Mouse (Mus musculus) spleen, postnatal 14 days (tissue): ENCODE data around the gene Sp1.

Experiments
- DNase-seq, 2 experiments: peaks; one replicate each; pipeline ENCODE4 v3.0.0; 2021 to 2022; ENCODE audit warnings: low spot score in 2 of 2

Sp1 gene

DNA sequence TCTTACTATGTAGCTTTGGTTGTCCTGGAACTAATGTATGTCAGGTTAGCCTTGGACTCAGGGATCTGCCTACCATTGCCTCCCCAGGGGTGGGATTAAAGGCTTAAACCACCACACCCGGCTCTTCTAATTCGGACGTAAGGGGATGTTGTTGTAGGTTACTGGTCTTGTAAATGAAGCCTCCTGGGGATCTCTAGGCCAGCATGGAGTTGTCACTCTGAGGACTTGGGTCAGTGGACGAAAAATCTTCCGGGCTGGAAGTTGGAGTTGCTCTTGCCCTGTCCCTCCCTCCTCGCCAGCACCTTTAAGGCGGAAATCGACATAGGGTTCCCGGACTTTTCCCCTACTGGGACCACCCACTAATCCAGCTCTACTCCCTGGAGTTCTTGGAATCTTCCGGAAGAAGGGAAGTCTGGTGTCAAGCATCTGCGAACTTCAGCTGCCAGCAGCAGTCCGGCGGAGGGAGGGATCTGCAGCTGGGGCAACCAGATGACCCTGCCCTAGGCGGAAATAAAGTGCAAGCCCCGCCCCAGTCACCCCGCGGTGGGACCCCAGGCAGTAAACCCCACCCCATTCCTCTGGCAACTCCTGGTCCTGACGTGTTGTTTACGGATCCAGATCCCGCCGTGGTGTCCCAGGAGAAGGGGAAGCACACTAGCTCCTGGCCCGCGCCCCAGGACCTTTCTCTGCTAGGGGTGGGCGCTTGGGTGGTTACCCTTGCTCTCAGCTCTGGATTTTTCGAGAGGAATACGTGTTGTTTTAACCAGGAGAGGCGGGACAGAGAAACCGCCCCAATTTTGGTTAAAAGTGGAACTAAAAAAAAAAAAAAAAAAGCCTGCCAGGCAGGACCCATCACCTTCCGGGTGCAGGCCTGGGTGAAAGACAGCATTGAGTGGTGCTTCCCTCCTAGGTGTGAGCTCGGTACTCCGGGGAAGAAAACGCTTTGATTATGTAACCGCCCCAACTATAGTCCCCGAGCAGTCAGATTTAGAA, 6.4 kb upstream of the Sp1 start:
- DNase-seq: peak; percentile 62 to 71

DNA sequence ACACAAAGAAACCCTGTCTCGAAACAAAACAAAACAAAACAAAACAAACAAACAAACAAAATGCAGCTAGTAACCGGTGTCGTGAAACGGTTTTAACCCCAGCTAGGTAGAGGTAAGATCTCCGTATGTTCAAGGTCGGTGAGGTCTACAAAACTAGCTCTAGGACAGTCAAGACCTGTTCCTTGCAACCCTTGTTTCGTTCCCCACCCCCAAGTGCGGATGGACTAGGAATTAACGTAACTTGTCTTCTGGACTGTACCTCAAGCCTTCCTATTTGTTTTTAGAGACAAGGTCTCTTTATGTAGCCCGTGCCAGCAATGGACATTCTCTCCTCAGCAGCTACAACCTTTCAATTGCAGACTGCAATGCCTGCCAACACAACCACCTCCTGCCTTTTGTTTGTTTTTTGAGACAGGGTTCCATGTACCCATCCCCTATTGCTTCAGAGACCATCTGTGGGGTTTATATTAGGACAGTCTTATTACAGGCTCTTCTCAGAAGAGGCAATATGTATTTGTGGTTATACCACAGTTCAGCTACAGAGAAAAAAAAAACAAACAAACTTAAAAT, 5.4 kb upstream of the Sp1 start:
- no peak for DNase-seq

DNA sequence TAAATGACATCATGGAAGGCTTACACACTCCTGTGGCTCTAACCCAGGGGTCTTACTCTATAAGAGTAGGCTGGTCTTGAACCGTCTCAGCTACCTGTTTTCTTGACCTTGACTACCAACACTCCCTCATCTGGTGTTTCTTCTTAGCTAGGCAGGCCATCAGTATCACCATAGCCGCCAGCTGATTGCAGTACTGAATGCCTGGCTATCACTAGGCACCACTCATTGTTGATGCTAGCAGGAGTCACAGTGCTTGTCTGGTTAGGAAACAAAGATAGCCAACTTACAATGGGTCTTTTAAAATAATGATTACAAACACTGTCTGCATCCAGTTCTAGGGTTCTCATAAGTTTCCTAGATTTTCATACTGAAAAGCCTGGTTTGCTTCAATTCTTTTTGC, 4.7 kb upstream of the Sp1 start:
- DNase-seq: no peak

DNA sequence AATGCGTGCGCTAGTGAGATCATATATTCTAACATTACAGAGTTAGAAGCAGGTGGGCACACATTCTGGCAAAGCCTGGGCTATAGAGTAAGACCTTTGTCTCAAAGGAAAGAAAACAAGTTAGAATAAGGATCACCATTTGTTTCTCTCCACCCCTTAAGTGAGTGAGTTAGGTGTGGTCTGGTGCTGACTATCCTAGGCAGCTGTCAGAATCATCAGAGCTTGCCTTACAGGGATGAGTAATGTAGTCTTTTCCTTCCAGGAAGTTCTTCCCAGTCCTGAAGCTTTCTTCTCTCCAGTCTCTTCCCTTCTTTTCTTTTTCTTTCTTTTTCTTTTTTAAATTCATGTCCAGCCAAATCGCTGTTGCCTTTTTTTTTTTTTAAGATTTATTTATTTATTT, 3.7 kb upstream of the Sp1 start:
- DNase-seq: no peak

DNA sequence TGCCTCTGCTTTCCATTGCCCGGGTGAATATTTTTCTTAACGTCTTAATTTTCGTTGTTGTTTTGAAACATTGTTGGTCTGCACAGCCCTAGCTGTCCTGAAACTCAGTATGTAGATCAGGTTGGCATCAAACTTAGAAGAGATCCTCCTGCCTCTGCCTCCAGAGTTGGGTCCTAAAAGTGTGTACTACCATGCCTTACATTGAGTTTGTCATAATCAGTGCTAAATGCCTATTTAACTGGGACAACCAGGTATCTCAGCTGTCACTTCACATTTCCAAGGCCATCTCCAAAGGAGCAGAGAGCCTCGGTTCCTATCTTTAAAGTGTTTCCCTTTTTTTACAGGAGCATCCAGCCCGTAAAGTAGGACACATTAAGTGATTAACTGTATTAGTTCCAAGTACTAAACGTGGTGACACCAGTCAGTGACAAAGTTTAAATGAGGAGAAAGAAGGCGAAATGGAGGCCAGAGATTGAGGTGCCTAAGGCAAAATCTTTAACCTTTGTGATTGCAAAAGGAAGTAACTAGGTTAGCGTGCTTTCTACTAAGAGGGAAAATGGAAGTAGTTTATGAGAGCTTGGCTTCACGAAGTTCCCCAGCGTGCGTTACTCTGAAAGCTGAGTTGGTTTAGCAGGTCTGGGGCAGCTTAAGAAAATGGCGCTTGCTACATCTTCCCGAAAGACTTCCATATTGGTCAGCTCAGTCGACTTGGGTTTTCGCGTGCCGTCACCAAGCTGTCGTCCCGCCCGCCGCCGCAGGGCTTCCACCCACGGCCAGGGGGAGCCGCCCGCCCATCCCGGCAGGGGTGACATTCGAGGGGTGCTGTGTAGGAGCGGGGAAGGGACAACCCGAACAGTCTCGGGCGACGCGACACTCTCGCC, 1.1 kb upstream of the Sp1 start:
- DNase-seq: no peak

- peak; percentile 70 to 74 for DNase-seq
These were observed 411 bp downstream of the Sp1 start for GRCm38 (mm10) chr15:102406196-102406911.

- DNase-seq: no peak
These were observed 1.1 kb downstream of the Sp1 start for GRCm38 (mm10) chr15:102406912-102407580.

GRCm38 (mm10) chr15:102407681-102408557, 2.0 kb downstream of the Sp1 start:
- no peak for DNase-seq

- no peak for DNase-seq
These were observed 2.7 kb downstream of the Sp1 start for GRCm38 (mm10) chr15:102408558-102409130.

- no peak for DNase-seq
These were observed 3.3 kb downstream of the Sp1 start for GRCm38 (mm10) chr15:102409286-102409685.

DNA sequence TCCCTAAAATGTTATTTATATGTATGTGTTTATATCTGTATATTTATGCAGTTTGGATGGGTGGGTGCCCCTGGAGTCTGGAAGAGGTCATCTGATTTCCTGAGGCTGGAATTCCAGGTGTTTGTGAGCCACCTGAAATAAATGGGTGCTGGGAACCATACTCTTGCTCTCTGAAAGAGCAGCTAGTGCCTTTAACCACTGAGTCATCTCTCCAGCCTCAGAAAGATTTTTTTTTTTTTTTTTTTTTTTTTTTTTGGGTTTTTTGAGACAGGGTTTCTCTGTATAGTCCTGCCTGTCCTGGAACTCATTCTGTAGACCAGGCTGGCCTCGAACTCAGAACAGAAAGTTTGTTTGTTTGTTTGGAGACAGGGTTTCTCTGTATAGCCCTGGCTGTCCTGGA, 5.1 kb downstream of the Sp1 start:
- no peak for DNase-seq

GRCm38 (mm10) chr15:102413687-102414086, 7.7 kb downstream of the Sp1 start:
- DNase-seq: no peak

DNA sequence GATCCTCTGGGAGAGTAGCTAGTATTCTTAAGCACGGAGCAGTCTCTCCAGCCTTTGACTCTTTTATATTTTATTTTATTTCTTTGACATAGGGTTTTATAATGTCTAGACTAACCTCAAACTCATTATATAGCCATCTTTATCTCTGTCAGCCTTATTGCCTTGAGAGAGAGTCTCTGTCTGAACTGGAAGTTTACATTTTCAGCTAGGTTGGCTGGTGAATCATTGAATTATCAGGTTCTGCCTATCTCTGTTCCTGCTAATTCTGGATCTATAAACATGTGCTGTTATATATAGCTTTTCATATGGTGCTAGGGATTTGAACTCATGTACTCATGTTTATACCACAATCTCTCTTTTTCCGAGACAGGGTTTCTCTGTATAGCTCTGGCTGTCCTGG, 11.6 kb downstream of the Sp1 start:
- no peak for DNase-seq

GRCm38 (mm10) chr15:102420986-102421385, 15.0 kb downstream of the Sp1 start:
- DNase-seq: no peak

DNA sequence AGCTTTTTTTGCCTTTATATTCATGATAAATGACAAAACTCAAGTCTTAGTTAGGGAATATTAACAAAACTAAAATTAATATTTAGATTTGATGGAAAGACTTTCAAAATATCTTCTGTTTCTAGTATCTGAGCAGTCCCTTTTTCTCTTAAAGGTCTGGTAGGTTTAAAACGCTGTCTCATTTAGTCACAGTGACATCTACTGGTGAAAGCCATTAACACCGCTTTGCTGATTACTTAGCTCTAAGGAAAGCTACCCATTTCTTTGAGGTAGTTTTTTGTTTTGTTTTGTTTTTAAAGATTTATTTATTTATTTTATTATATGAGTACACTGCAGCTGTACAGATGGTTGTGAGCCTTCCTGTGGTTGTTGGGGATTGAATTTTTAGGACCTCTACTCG, 15.5 kb downstream of the Sp1 start:
- peak in 1 of 2 experiments; percentile 28 for DNase-seq

- no peak for DNase-seq
These were observed 17.8 kb downstream of the Sp1 start for GRCm38 (mm10) chr15:102423602-102424240.

DNA sequence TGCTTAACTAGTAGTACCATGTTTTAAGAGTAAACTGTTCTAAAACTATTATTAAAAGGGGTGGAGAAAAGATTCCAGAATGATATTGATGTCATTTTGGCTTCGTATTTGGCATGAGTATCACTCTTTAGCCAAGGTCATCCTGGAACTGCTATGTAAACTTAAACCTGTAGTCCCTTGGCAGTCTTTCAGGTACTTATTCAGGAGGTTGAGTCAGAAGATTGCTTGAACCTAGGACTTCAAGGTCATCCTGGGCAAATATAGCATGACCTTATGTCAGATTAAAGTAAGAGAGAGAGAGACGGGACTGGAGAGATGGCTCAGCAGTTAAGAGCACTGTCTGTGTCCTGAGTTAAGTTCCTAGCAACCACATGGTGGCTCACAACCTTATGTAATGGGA, 18.7 kb downstream of the Sp1 start:
- DNase-seq: no peak

- DNase-seq: no peak
These were observed 21.0 kb downstream of the Sp1 start for GRCm38 (mm10) chr15:102426963-102427362.

- DNase-seq: no peak
These were observed 26.1 kb downstream of the Sp1 start for GRCm38 (mm10) chr15:102432046-102432445.
